Mouse (Mus musculus): ENCODE measurements around the gene Ifit1bl2. TPM values are rescaled to one million over a fixed set of nuclear protein-coding genes. Genes with fewer than 3 reads are reported as not detected.
"Not testable (repeated sequence)": the region's sequence is repeated elsewhere in the genome, so short reads cannot be mapped to it uniquely, and the experiment has no call there.

The Ifit1bl2 gene
- polyA plus RNA-seq, 1 experiment from 2014 or later: 0.04 TPM

GRCm38 (mm10) chr19:34642616-34643015, 2.1 kb upstream of the Ifit1bl2 start:
- Histone ChIP-seq H3K4me3 (no peak overlapping the region), H3K27me3 (ENCODE audit: low read depth, poor library complexity, severe bottlenecking) (no peaks in the 10 kb centered on the region; the same call in 1 of the 2 replicates), H3K27ac (replicated peaks) (no peak overlapping the region), H3K4me1 (no peaks in the 10 kb centered on the region), H3K36me3 (no peaks in the 10 kb centered on the region), H3K9me3 (replicated peaks) (no peaks in the 10 kb centered on the region)
- WGBS: 87% methylated on average over 5 of the region's 5 CpGs
- DNase-seq (ENCODE audit: low spot score): no peak

GRCm38 (mm10) chr19:34636933-34637557, 3.5 kb downstream of the Ifit1bl2 start:
- 22% methylated on average over 3 of the region's 3 CpGs for WGBS
- no peaks in the 10 kb centered on the region; the same call in 1 of the 2 replicates for H3K27me3 ChIP-seq (ENCODE audit: low read depth, poor library complexity, severe bottlenecking)
- H3K4me1 ChIP-seq: no peaks in the 10 kb centered on the region
- H3K4me3 ChIP-seq: no peak overlapping the region
- H3K9me3 ChIP-seq (replicated peaks): no peaks in the 10 kb centered on the region
- DNase-seq (ENCODE audit: low spot score): peak; percentile 33
- no peak overlapping the region for H3K27ac ChIP-seq (replicated peaks)
- H3K36me3 ChIP-seq: no peaks in the 10 kb centered on the region

- Histone ChIP-seq H3K27ac (replicated peaks) (no peak overlapping the region), H3K4me1 (no peaks in the 10 kb centered on the region), H3K9me3 (replicated peaks) (no peaks in the 10 kb centered on the region), H3K27me3 (ENCODE audit: low read depth, poor library complexity, severe bottlenecking) (no peaks in the 10 kb centered on the region; the same call in 1 of the 2 replicates), H3K36me3 (no peaks in the 10 kb centered on the region), H3K4me3 (no peak overlapping the region)
- 85% methylated on average over 2 of the region's 2 CpGs for WGBS
- DNase-seq (ENCODE audit: low spot score): no peak
These were observed 7.1 kb downstream of the Ifit1bl2 start for GRCm38 (mm10) chr19:34633484-34633883.

- no peak overlapping the region for H3K4me3 ChIP-seq
These were observed 9.1 kb downstream of the Ifit1bl2 start for GRCm38 (mm10) chr19:34631487-34631886.

GRCm38 (mm10) chr19:34627496-34627895, 13.0 kb downstream of the Ifit1bl2 start:
- WGBS: 84% methylated on average over 2 of the region's 2 CpGs
- Histone ChIP-seq H3K36me3 (no peaks in the 10 kb centered on the region), H3K4me3 (no peak overlapping the region), H3K9me3 (replicated peaks) (no peaks in the 10 kb centered on the region), H3K27ac (replicated peaks) (no peak overlapping the region), H3K27me3 (ENCODE audit: low read depth, poor library complexity, severe bottlenecking) (no peaks in the 10 kb centered on the region), H3K4me1 (no peaks in the 10 kb centered on the region)
- DNase-seq (ENCODE audit: low spot score): no peak

More at GRCm38 (mm10) chr19:34631487-34631886, 9.1 kb downstream of the Ifit1bl2 start:
- H3K36me3 ChIP-seq: no peaks in the 10 kb centered on the region
- H3K27me3 ChIP-seq (ENCODE audit: low read depth, poor library complexity, severe bottlenecking): no peaks in the 10 kb centered on the region
- no peak overlapping the region for H3K27ac ChIP-seq (replicated peaks)
- no peaks in the 10 kb centered on the region for H3K9me3 ChIP-seq (replicated peaks)
- DNase-seq (ENCODE audit: low spot score): no peak
- no peaks in the 10 kb centered on the region for H3K4me1 ChIP-seq

- Histone ChIP-seq H3K4me3 (no peak overlapping the region), H3K27ac (replicated peaks) (no peak overlapping the region), H3K4me1 (no peaks in the 10 kb centered on the region), H3K9me3 (replicated peaks) (no peaks in the 10 kb centered on the region), H3K27me3 (ENCODE audit: low read depth, poor library complexity, severe bottlenecking) (no peaks in the 10 kb centered on the region), H3K36me3 (no peaks in the 10 kb centered on the region)
- no peak for DNase-seq (ENCODE audit: low spot score)
- 80% methylated on average over 4 of the region's 4 CpGs for WGBS
These were observed 15.9 kb downstream of the Ifit1bl2 start for GRCm38 (mm10) chr19:34624663-34625062.

- WGBS: 93% methylated on average over 6 of the region's 6 CpGs
- Histone ChIP-seq H3K36me3 (no peaks in the 10 kb centered on the region), H3K4me1 (no peaks in the 10 kb centered on the region), H3K9me3 (replicated peaks) (no peaks in the 10 kb centered on the region), H3K27me3 (ENCODE audit: low read depth, poor library complexity, severe bottlenecking) (no peaks in the 10 kb centered on the region), H3K4me3 (no peak overlapping the region), H3K27ac (replicated peaks) (no peak overlapping the region)
- DNase-seq (ENCODE audit: low spot score): no peak
These were observed 16.8 kb downstream of the Ifit1bl2 start for GRCm38 (mm10) chr19:34623781-34624180.

GRCm38 (mm10) chr19:34620871-34621270, 19.7 kb downstream of the Ifit1bl2 start:
- no peak for DNase-seq (ENCODE audit: low spot score)
- Histone ChIP-seq H3K27ac (replicated peaks) (no peak overlapping the region), H3K4me1 (no peaks in the 10 kb centered on the region), H3K9me3 (replicated peaks) (no peaks in the 10 kb centered on the region), H3K27me3 (ENCODE audit: low read depth, poor library complexity, severe bottlenecking) (no peaks in the 10 kb centered on the region), H3K36me3 (no peaks in the 10 kb centered on the region), H3K4me3 (no peak overlapping the region)
- 94% methylated on average over 5 of the region's 5 CpGs for WGBS

- H3K27me3 ChIP-seq (ENCODE audit: low read depth, poor library complexity, severe bottlenecking); H3K27ac ChIP-seq (replicated peaks); H3K4me1 ChIP-seq; H3K4me3 ChIP-seq; H3K9me3 ChIP-seq (replicated peaks); DNase-seq (ENCODE audit: low spot score); H3K36me3 ChIP-seq: not testable (repeated sequence)
- WGBS: 92% methylated on average over 5 of the region's 11 CpGs
These were observed 28.1 kb downstream of the Ifit1bl2 start for GRCm38 (mm10) chr19:34612243-34613001.

- not testable (repeated sequence) for DNase-seq (ENCODE audit: low spot score); H3K4me3 ChIP-seq; H3K9me3 ChIP-seq (replicated peaks); H3K27ac ChIP-seq (replicated peaks); H3K4me1 ChIP-seq; H3K36me3 ChIP-seq; H3K27me3 ChIP-seq (ENCODE audit: low read depth, poor library complexity, severe bottlenecking)
- WGBS: 82% methylated on average over 3 of the region's 3 CpGs
These were observed 30.4 kb downstream of the Ifit1bl2 start for GRCm38 (mm10) chr19:34610118-34610517.

- H3K9me3 ChIP-seq (replicated peaks); H3K27ac ChIP-seq (replicated peaks); H3K36me3 ChIP-seq; DNase-seq (ENCODE audit: low spot score); H3K4me1 ChIP-seq; H3K4me3 ChIP-seq; H3K27me3 ChIP-seq (ENCODE audit: low read depth, poor library complexity, severe bottlenecking): not testable (repeated sequence)
- WGBS: 68% methylated on average over 4 of the region's 4 CpGs
These were observed 33.1 kb downstream of the Ifit1bl2 start, which contains the start of gene Ifit3b for GRCm38 (mm10) chr19:34607237-34608051. Ifit3b (plus strand) TSS chr19:34607970.

GRCm38 (mm10) chr19:34605472-34605871, 35.1 kb downstream of the Ifit1bl2 start:
- Histone ChIP-seq H3K4me1 (no peaks in the 10 kb centered on the region), H3K9me3 (replicated peaks) (no peaks in the 10 kb centered on the region), H3K27ac (replicated peaks) (no peak overlapping the region), H3K27me3 (ENCODE audit: low read depth, poor library complexity, severe bottlenecking) (no peaks in the 10 kb centered on the region), H3K36me3 (no peaks in the 10 kb centered on the region), H3K4me3 (no peak overlapping the region)
- no peak for DNase-seq (ENCODE audit: low spot score)
- 86% methylated on average over 3 of the region's 3 CpGs for WGBS

GRCm38 (mm10) chr19:34601888-34602287, 38.7 kb downstream of the Ifit1bl2 start, which contains the start of gene Ifit1bl1:
Ifit1bl1 (minus strand) TSS chr19:34601956.
- H3K27ac ChIP-seq (replicated peaks); H3K27me3 ChIP-seq (ENCODE audit: low read depth, poor library complexity, severe bottlenecking); H3K9me3 ChIP-seq (replicated peaks); H3K4me1 ChIP-seq; H3K36me3 ChIP-seq; H3K4me3 ChIP-seq; DNase-seq (ENCODE audit: low spot score): not testable (repeated sequence)
- WGBS: 61% methylated on average over 1 of the region's 1 CpGs

All from midbrain, embryonic 10.5 days (tissue).